Mouse (Mus musculus): Measurements from ENCODE around the gene Cdkn2d.
"Not testable (repeated sequence)": the region's sequence is repeated elsewhere in the genome, so short reads cannot be mapped to it uniquely, and the experiment has no call there.

Gene Cdkn2d

DNA sequence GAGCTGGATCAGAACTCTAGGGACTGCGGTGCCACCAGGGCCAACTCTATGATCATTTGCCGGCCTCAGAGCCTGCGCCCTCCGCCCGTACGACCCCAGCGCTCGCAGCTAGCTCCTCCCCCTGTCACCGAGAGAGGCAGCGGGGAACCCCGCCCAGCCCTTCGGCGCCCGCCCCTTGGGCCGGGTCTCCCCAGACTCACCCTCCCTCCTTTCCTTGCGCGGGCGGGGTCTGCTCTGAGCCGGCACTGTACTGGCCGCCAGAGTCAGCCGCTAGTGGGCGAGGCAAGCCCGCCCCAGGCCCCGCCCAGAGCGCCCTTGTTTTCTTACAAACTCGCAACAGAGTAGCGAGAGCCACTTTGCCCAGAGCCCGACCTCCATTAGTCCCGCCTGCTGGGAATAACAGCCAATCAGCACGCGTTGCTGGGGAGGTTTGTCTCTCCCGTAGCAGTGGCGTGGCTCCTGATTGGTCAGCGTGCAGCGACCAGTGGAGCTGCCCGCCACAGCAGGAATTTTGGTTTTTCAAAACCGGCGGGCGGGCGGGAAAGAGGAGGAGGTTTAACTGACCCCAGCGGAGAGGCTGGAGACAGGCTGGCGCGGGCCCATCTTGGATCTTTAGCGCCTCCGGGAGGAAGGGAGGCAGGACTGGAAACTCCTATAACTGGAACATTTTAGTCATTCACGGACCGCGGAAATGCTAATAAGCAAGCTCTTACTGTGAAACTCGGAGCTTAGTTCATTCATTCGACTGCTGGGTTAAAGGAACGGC is at the start of gene Cdkn2d:
TSS of gene Cdkn2d (minus strand) at position 386 of the 766 bp plus-strand sequence.
- DNase-seq, result peak; percentile 100

DNA sequence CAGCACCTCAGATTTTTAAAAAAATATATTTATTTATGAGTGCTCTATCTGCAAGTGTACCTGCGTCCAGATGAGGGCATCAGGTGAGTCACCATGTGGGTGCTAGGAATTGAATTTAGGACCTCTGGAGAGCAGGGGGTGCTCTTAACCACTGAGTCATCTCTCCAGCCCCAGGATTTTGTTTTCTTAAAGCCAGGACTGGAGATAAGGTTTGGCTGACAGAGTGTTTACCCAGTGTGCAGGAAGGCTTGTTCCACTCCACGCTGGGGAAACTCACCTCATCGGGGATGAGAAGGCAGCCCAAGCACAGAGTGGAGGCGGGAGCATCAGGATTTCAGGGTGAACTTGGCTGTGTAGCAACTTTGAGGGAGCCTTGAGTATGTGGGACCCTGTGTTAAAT is 49.2 kb upstream of the Cdkn2d start:
- peak; percentile 68 for DNase-seq

DNA sequence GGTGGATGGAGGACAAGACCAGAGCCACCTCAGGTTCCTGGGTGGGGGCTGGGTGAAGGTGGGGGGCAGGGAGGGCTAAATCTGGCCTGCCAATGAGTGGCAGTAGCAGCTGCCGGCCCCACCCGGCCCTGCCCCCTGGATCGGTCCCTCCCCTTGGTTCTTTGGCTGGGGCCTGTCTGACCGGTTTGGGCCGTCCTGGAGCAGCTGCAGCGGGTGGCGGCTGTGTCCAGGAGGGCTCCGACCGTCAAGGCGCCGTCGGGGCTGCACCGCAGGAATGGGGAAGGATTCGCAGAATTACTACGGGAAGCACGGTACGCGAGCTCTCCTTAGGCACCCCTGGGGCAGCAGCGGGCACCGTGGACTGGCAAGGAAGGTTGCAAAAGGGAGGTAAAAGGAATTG is 46.4 kb upstream of the Cdkn2d start:
- peak; percentile 75 for DNase-seq

DNA sequence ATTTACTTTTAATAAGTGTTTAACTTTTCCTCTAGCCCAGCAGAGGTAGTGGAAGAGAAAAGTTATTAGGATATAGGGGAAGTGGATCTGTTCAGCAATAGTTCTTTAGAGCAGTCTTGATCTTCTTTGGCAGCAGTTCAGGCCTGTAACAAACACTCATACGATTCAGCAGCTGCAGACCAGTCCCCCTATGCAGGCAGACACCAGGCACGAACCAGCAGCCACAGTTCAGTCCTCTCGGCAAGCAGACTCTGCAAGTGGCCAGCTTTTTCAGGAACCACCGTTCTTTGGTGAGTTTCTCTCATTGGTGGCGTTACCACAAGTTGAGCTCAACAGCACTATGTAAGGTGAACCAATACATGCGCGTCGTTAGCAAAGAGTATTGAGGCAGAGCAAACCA is 45.3 kb upstream of the Cdkn2d start:
- no peak for DNase-seq

DNA sequence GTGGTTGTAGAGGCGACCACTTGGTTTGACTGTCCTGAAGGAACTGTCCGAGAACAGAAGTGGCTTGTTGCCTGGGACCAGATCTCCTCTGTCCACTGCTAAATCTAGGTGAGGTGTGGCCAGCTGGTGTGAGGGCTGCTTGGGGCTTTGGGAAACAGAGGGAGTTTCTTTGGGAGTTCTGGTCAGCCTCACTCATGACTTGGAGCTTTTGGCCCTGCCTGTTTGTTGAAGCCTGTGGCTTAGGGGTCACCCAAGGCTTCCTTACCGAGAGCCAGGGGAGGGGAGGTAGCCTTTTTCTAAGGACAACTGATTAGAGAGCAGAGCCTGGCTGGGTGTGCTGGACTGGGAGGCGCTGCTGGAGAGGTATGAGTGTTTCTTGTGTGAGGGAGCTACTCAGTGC is 44.2 kb upstream of the Cdkn2d start:
- DNase-seq, result peak; percentile 26

DNA sequence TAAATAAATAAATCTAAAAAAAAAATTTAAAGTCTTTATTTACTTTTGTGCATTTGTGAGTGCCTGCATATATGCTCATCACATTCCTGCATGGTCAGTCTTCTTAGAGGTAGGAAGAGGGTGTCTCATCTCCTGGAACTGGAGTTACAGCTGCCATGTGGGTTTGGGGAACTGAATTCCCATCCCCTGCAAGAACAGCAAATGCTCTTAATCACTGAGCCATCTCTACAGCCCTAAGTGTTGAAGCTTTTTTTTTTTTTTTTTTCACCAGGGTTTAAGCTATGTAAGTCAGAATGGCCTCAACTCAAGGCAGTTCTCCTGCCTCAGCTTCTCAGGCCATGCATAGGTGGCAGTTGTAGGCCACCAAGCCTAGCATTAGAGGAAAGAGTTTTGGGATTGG is 43.5 kb upstream of the Cdkn2d start:
- no peak for DNase-seq

DNA sequence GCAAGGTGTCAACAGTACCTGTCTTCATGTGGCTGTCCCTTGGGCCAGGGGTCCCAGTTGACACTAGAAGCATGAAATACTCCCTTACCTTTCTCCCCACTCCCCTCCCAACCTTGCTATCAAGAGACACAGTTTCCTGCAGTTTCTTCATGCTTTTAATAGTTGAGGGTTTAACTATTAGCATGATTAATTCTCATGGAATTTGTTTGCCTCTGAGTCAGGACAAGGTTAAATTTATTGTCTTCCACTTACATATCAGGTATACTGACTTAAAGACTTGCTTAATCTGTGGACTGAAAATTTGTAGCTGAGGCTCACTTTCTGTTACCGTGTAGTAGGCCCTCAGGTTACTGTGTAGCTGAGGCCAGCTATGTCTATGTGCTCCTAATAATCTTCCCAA is 42.3 kb upstream of the Cdkn2d start:
- no peak for DNase-seq

DNA sequence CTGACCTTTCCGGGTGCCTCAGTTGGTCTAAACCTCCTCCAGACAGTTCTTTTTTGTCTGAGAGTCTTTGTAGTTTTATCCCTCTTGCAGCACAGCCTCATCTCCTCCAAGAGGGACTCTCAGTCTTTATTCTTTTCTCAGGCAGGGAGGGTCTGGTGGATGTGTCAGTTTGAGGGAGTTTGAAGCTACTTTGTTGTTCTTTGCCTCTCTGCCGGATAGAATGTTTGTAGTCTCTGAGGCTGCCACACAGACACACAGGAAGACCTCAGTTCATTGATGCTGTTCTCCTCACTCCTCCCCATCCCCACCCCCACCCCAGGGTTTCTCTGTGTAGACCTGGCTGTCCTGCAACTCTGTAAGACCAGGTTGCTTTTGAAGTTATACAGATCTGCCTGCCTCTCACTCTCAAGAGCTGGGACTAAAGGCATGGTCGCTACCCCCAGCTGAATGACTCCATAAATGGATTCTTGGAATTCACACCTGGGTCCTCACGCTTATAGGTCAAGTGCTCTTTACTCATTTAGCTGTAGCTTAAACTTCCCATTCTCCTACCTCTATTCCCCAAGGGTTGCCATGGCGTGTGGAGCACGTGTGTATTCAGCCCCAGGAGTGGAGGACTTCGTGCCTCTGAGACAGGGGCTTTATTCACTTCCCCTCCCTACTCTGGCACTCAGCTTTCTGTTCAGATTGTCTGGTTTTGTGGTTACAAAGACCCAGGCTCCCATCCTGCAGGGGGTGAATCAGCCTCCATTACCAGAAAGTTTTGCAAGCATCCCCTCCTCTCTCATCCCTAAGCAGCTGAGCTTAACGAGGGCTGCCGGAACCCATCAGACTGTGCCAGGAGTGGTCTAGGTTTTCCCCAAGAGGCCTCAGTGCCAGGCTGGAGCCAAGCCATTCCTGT is 41.2 kb upstream of the Cdkn2d start:
- no peak for DNase-seq

DNA sequence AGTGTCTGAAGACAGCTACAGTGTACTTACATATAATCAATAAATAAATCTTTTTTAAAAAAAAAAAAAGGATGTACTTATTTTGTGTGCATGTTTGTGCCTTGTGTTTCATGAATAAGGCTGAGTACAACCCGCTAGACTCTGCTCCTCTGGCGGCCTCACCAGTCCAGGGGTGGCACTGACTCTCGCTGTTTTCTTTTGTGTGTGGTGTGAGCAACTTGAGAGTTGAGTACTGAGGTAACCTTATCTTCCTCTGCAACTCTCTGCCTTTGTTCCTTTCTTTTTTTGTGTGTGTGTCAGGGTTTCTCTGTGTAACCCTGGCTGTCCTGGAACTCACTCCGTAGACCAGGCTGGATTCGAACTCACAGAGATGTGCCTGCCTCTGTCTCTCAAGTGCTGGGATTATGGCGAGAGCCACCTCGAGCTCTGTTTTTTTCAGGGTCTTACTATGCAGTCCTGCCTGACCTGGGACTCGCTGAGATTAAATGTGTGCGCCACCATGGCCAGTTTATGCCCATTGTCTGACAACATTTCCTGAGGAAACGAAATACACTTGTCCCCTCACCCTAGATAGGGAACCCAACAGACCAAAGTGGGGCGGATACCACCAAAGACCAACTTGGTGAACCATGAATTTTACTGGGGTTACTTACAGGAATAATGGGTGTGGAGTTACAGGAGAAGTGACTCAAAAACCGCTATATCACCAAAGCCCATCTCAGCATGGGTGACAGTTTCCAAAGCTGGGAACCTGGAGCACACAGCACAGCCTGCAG is 40.3 kb upstream of the Cdkn2d start:
- no peak for DNase-seq

DNA sequence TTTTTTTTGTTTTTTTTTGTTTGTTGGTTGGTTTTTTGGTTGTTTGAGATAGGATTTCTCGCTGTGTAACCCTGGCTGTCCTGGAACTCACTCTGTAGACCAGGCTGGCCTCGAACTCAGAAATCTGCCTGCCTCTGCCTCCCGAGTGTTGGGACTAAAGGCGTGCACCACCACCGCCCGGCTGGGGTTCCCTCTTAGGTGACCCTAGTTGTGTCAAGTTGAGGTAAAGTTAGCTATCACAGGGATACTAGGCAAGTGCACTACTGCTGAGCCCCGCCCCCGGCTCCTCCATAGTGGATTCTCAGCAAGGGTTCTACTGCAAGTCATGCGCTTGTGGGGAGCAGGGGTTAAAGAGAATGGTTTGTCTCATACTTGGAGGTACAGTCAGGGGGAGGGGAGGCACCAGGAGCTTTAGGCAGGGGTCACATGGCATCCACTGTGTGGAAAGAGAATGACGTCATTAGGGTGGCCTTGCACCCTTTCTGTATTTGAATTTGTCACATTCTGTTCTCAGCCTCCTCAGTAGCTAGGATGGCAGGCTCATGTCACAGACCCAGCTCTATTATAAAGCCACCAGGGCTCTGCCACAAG is 38.6 kb upstream of the Cdkn2d start:
- DNase-seq, result peak; percentile 40

DNA sequence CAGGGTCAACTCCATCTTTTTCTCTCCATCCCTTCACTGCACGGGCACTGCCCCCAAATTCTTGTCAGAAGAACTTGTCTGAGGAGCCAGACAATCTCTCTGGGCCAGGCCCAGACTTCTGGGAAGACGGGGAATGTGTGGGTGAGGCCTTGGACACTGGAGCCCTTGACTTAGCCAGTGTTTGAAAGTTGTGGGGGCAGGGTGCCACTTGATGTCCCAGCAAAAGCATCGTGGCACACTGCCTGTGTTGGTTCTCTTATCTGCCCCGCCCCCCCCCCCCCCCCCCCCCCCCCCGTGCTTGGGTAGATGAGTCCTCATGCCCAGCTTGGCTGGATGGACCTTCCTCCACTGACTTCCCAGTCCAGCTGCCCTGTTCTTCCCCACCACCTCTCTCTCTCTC is 37.8 kb upstream of the Cdkn2d start:
- DNase-seq, result peak; percentile 87

DNA sequence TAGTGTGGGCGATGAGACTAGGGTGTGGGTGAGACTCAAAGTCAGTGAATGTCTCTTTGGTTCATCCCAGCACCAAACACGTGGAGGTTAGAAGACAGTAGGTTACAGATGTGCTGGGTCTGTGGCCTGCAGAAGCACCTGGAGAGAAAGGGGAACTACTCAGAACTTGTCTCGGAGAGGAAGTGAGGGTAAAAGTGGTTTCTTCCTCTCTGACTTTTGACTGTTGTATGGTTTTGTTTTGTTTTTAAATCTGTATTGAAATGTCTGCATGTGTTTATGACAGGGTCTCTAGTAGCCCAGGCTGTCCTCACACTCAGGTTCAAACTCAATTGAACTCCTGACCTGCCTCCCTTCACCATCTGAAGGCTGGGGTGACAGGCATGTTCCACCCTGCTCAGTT is 36.8 kb upstream of the Cdkn2d start:
- DNase-seq, result peak; percentile 26

DNA sequence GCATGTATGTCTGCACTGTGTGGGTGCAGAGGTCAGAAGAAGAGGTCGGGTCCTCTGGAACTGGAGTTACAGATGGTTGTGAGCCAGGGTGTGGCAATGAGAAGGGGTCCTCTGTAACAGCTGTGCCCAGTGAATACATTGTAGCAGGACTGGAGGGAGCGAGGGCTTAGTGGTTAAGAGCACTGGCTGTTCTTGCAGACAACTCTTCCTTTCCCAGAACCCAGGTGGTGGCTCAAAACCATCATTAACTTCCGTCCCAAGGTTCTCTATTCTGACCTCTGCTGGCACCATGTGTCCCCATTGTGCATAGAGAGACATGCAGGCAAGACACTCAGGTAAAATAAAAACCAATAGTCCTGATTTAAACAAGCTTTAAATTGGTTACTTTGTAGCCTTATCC is 36.4 kb upstream of the Cdkn2d start:
- no peak for DNase-seq

DNA sequence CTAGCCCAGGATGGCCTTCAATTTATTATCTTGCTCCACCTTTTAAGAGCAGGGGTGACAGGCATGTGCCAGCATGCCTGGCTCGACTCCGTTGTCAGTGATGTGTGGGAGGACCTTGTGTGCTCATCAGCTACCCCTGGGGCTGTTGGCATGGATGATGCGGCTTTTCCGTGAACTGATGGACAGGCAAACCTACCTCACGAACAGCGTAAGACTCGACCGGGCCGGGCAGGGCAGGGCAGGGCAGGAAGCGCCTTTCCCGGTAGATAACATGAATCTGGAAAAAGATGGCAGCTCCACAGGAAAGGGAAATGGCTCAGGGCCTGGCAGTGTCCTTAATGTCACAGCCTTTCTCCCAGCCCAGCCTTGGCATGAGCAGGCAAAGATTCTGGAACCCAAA is 33.1 kb upstream of the Cdkn2d start:
- peak; percentile 78 for DNase-seq

DNA sequence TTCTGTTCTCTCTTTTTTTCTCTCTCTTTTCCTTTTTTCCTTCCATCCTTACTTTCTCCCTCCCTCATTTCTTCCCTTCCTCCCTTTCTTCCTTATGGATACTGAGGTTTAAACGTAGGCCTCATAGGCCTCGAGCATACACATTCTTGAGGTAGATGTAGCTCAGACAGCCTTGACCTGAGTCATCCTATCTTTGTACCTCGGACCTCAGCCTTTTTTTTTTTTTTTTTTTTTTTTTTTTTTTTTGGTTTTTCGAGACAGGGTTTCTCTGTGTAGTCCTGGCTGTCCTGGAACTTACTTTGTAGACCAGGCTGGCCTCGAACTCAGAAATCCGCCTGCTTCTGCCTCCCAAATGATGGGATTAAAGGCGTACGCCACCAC is 31.7 kb upstream of the Cdkn2d start:
- not testable (repeated sequence) for DNase-seq

DNA sequence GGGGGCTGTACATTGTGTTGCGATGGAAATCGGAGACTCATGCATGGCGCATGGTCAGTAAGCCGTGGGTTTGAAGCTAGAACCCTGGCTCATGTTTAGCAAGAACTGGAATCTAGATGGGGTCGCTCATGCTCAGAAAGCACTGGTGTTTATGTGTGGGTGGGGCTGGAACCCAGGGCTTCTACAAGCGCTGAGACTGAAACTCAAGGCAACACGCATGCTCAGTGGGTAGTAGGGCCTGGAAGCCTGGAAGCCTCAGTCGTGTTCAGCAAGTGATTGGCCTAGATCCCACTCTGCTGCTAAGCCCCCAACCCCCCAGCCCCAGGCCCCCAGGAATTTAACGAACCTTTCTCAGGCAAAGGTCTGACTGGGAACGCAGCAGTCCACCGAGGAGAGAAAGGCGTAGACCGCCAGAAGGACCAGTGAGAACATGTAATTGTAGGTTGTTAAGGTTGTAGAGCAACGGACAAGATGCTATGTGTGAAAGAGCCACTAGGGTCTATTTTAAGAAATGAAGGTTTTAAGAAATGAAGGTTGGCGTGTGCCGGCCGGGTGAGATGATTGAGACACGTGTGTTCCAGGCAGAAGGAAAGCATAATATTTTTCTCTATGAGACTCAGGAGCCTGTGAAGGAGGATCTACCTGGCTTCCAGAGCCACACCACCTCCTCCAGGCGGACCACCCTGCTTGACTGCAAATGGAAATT is 31.2 kb upstream of the Cdkn2d start:
- no peak for DNase-seq

DNA sequence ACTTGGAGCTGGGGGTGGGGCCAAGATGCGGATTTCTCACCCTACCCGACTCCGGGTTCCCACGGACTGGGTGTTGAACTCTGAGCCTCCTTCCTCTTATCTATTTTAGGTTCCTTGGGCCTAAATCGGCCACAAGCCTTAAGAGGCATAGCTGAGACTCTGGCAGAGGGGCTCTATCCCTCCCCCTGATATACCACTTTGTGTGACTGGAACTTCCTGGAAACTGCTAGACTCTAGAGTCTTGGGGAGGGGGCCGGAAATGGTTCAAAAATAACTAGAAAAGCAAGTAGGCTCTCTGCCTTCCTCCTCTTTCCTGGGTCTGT is 30.3 kb upstream of the Cdkn2d start:
- peak; percentile 76 for DNase-seq

DNA sequence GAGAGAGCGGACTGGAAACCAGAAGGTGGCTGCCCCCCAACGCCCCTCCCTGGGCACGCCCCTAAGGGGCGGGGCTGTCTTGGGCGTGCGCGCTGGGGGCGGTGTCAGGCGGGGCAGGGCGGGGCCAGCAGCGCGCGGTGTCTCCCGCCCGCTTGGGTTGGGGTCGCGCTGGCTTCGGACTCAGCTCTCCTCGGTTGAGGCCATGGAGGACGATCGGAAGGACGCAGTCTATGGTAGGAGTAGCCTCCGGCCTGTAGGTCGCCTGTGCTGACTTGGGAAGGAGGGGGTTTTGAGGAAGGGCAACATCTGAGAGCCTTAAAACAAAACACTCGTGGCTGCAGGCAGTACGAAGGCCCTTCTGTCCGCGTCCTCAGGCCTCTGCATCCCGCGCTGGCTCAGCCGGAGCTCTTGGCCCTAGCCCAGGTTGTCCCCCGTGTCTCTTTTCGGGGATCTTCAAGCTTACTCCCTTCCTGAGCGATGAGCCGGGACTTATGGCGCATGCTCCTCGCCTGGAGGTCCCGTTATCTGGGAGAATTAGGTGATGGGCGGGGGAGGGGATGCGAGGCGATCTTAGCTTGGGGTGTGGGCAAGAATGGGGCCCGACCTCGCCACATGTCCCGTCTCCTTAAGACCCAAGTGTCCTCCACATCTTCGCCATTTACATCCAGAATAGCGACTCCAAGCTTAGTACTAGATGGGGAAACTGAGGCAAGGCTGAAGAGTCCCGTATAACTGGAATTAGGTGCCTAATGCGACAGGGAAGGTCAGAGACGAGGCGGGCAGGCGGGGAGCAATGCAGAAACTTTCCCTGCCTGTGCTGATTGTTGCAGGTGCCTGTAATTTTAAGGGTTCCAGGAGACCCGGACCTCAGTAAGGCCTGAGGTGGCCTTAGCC is 29.7 kb upstream of the Cdkn2d start, which contains the start of gene Slc44a2:
TSS of gene Slc44a2 (plus strand) at position 80 of the 894 bp plus-strand sequence.
- peak; percentile 88 for DNase-seq

DNA sequence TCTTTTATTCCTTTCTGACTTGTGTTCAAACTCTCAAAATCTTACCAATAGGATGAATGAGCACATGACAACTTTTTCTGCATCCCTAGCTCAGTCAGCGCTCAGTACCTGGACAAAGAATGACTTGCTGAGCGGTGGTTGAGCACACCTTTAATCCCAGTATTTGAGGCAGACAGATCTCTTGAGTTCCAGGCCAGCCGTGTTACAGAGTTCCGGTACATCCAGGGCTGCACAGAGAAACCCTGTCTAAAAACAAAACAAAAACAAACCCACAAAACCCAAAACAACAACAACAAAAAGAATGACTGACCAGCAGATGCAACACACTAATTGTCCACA is 29.0 kb upstream of the Cdkn2d start:
- DNase-seq, result no peak

DNA sequence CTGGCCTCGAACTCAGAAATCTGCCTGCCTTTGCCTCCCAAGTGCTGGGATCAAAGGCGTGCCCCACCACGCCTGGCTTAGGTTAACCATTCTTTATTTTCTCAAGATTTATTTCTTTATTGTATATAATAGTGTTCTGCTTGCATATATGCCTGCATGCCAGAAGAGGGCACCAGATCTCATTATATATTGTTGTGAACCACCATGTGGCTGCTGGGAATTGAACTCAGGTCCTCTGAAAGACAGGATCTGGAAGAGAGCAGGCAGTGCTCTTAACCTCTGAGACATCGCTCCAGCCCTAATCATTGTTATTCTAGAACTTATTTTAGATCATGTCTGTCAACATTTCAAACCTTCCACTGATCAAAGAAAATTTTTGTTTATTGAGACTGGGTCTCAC is 28.3 kb upstream of the Cdkn2d start:
- DNase-seq, result no peak

DNA sequence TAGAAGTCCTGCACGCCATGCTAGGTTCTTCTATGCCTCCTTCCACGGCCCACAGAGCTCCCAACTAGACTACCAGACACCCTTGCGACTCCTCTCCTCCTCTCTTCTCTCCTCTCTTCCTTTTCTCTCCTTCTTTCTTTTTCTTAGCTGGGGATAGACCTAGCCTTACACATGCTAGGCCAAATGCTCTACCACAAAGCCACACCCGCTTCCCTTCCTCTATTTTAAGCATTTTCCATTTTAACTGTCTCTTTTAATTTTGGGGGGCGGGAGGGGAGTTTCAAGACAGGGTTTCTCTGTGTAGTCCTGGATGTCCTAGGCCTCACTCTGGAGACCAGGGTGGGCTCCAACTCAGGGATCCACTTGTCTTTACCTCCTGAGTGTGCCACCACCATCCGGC is 27.6 kb upstream of the Cdkn2d start:
- no peak for DNase-seq
